Mouse (Mus musculus) ovary, postnatal 14 days (tissue): ENCODE measurements around the gene Ube4b.

Experiments used
- DNase-seq: peaks from one replicate; pipeline ENCODE4 v3.0.0; 2022; ENCODE audit warnings: low spot score

The Ube4b gene

DNA sequence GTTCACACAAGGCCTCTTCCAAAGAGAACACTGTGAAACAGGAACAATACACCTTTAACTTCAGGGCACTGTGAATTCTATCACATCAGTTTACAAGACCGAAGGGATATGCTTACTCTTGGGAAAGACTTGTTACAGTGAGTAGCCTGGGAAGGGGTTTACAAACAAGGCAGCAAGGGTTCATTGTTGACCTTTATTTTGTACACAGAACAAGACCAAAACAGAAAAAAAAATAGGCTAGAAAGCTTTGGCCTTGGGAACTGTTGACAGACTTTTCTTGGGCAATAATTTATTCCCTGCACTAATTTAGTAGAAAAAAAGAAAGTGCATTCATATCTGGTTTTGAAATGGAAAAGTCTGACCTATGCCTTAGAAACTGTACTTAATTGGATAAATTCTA lies 122.1 kb downstream of the Ube4b start:
- no peak for DNase-seq

GRCm38 (mm10) chr4:149303502-149303901 lies 123.0 kb downstream of the Ube4b start:
- no peak for DNase-seq

DNA sequence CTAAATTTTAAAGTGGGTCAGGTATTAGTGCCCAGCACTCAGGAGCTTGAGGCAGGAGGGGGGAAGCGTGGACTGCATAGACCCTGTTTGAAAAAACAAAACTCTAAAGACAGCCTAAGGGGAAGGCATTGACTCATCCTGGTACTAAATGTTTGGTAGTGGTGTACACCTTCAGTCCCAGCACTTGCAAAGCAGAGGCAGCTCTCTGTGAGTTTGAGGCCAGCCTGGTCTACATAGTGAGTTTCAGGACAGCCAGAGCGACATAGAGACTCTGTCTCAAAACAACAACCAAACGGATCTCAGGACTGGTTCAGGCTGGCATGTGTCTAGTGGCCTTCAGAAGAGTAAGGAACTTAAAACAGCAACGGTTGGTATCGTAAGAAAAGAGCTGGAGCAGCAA lies 123.8 kb downstream of the Ube4b start:
- DNase-seq: no peak

- no peak for DNase-seq
Observed at GRCm38 (mm10) chr4:149302136-149302535, 124.4 kb downstream of the Ube4b start.

DNA sequence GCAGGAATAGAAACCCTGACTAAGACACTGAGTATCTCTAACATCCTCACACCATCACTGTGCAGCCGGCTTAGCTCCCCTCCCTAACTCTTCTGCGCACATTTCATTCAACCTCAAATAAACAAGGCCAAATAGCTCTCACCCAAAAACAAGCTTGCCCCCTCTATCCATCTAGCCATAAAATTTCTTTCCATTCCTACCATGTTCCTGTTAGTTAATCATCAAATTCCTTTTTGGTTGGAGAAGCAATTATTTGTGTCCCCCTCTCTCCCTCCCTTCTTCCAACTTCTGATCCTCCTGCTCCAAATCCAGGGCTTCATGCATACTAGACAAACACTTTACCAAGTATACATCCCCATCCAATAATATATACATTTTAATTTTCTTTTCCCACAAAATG lies 130.0 kb downstream of the Ube4b start:
- no peak for DNase-seq

- DNase-seq: no peak
Observed at GRCm38 (mm10) chr4:149292984-149293383, 133.6 kb downstream of the Ube4b start.

DNA sequence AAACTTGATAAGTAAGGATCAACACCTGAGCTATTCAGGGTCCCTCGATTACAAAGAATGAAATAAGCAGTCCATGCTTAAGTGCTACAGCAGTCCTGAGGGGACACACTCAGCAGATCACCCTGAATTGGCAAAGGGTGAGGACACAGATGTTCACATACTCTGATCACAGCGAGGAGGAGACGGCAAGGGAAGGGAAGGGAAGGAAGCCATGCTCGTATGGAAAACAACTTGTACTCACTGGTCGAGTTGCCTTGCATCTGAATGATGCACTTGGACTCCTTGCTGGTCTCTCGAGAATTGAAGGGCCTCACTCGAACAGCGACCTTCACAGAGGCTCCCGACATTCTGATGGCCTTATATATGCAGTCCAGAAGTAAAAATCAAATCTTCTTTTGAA lies 135.5 kb downstream of the Ube4b start:
- DNase-seq: no peak

- DNase-seq: no peak
Observed at GRCm38 (mm10) chr4:149290157-149290750, 136.3 kb downstream of the Ube4b start.

- no peak for DNase-seq
Observed at GRCm38 (mm10) chr4:149286287-149287137, 140.0 kb downstream of the Ube4b start.

DNA sequence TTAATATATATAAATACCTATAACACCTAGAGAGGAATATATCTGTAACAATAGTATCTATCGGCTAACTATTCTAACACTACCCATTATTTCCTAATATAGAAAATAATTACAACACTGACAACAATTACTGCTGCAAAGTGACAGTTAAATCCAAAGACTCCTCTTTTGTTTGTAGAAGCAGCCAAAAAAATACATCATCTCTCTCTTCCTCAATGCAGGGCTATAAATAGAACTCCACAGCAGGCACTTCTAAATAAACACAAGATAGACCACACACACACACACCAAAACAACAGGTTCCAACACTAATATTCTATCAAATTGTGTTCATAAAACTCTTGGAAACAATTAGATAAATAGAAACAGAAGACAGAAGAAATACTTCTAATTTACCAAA lies 140.9 kb downstream of the Ube4b start:
- no peak for DNase-seq

- no peak for DNase-seq
Observed at GRCm38 (mm10) chr4:149283018-149283417, 143.5 kb downstream of the Ube4b start.

DNA sequence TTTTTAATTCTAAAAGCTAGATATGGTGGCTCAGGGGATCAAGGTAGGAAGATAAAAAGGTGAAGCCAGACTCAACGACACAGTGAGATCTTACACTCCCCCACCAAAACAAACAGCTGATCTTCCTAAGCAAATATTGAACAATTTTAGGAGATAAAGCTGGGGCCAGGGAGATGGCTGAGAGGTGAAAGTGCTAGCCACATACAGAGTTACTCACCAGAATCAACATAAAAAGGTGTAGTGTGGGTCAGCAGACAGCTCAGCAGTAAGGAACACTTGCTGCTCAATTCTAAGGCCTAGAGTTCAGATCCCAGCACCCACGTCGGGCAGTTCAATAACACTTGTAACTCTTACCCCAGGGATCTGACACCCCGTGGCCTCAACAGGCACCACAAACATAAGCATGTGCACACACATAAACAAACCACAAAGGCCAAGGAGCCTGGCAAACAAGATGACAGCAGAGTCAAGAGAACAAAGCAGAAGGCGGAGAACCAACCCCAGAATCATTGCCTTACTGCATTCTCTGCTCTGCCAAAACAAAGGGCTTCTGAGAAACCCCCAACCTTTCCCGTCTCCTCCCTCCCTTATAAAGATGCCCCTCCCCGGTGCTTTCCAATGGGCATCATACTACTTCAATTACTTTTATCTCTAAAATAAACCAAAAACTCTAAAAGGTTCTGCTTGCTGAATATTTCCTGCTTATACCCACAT lies 144.4 kb downstream of the Ube4b start:
- DNase-seq: no peak
